Mouse (Mus musculus): ENCODE results near the gene Ctnna3. TPM values are rescaled to one million over a fixed set of nuclear protein-coding genes. Genes with fewer than 3 reads are reported as not detected.

Ctnna3 gene
- polyA plus RNA-seq, 1 experiment from 2014 or later, result 1.8 TPM

DNA sequence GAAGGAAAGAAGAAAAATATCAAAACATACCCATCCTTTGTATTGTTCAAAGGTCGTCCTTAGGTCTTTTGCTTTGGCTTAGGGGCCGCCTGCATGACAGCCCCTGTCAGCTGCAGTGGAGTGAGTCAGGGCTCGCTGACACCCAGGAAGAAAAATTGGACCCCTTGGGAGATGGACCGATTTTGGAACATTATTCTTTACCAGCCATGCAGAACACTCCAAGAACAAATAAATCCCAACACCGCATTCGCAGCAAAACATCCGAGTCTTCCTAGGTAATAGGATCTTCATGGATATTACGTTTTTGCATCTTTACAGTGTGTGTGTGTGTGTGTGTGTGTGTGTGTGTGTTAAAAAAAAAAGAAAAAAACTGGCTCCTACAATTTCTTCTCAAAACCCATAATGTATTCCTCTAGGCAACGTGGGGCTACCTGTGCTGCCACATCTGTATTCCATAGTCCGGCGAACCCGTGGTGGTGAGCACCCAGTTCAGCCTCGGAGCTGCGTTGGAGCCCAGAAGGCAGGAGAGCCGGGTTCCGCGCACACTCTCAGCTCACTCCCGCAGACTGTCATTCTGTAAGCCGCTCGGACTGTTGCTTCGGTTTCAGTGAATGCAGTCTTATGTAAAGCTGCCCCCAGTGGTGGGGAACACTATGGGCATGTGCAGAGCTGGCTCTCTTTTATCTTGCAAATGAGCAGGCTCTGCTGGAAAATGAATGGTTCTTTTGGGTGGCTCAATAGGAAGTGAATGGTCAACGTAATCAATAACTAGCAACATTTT is 660.0 kb downstream of the Ctnna3 start, which contains the start of gene Lrrtm3:
Gene Lrrtm3, minus strand, starts transcription at position 598 of the 781 bp plus-strand sequence.
- H3K4me2 ChIP-seq, result peak within 1 kb of the TSS; percentile 88
- WGBS, result under 1% methylated on average over 22 of the region's 22 CpGs
- peak within 1 kb of the TSS; percentile 71 for H3K9ac ChIP-seq
- H3K4me3 ChIP-seq, result peak within 1 kb of the TSS; percentile 57
- no peaks in the 10 kb centered on the region for H3K36me3 ChIP-seq
- H3K4me1 ChIP-seq (replicated peaks), result peaks cover 15% of the 10 kb centered on the region
- 0 out of 2 replicates have a peak, but pooled peaks cover 2% of the 10 kb centered on the region for H3K27me3 ChIP-seq
- no peaks in the 10 kb centered on the region for H3K9me3 ChIP-seq
- ATAC-seq (ENCODE audit: low FRiP score, low read depth), result peak; percentile 94
- peak within 1 kb of the TSS; percentile 82 for H3K27ac ChIP-seq (replicated peaks)

- Histone ChIP-seq H3K9ac (no peak overlapping the region), H3K4me3 (no peak overlapping the region), H3K9me3 (no peaks in the 10 kb centered on the region), H3K27ac (replicated peaks) (no peak overlapping the region), H3K4me2 (no peak overlapping the region), H3K27me3 (no peaks in the 10 kb centered on the region), H3K4me1 (replicated peaks) (no peaks in the 10 kb centered on the region), H3K36me3 (no peaks in the 10 kb centered on the region)
- no peak for ATAC-seq (ENCODE audit: low FRiP score, low read depth)
- 100% methylated on average over 1 of the region's 1 CpGs for WGBS
Observed at GRCm38 (mm10) chr10:64096532-64096931, 666.6 kb downstream of the Ctnna3 start.

- Histone ChIP-seq H3K4me2 (no peak overlapping the region), H3K9ac (no peak overlapping the region), H3K27ac (replicated peaks) (no peak overlapping the region), H3K9me3 (no peaks in the 10 kb centered on the region), H3K36me3 (no peaks in the 10 kb centered on the region), H3K4me1 (replicated peaks) (no peaks in the 10 kb centered on the region), H3K4me3 (no peak overlapping the region), H3K27me3 (no peaks in the 10 kb centered on the region)
- 96% methylated on average over 11 of the region's 11 CpGs for WGBS
- ATAC-seq (ENCODE audit: low FRiP score, low read depth), result no peak
Observed at GRCm38 (mm10) chr10:64115246-64115645, 685.3 kb downstream of the Ctnna3 start.

GRCm38 (mm10) chr10:64118833-64119232 is 688.9 kb downstream of the Ctnna3 start:
- ATAC-seq (ENCODE audit: low FRiP score, low read depth), result no peak
- WGBS, result 82% methylated on average over 3 of the region's 3 CpGs
- Histone ChIP-seq H3K4me1 (replicated peaks) (no peaks in the 10 kb centered on the region), H3K9me3 (no peaks in the 10 kb centered on the region), H3K4me2 (no peak overlapping the region), H3K4me3 (no peak overlapping the region), H3K27me3 (no peaks in the 10 kb centered on the region), H3K36me3 (no peaks in the 10 kb centered on the region), H3K9ac (no peak overlapping the region), H3K27ac (replicated peaks) (no peak overlapping the region)

- H3K4me2 ChIP-seq, result no peak overlapping the region
- 44% methylated on average over 15 of the region's 15 CpGs for WGBS
- H3K27me3 ChIP-seq, result no peaks in the 10 kb centered on the region
- ATAC-seq (ENCODE audit: low FRiP score, low read depth), result peak; percentile 85
- H3K4me1 ChIP-seq (replicated peaks), result peaks cover 3% of the 10 kb centered on the region; the same call in 1 of the 2 replicates
- no peaks in the 10 kb centered on the region for H3K9me3 ChIP-seq
- H3K36me3 ChIP-seq, result no peaks in the 10 kb centered on the region
- H3K27ac ChIP-seq (replicated peaks), result no peak overlapping the region
- H3K9ac ChIP-seq, result no peak overlapping the region
- no peak overlapping the region for H3K4me3 ChIP-seq
Observed at GRCm38 (mm10) chr10:64130397-64131150, 700.7 kb downstream of the Ctnna3 start.

GRCm38 (mm10) chr10:64133461-64133860 is 703.6 kb downstream of the Ctnna3 start:
- H3K9me3 ChIP-seq, result no peaks in the 10 kb centered on the region
- H3K9ac ChIP-seq, result no peak overlapping the region
- ATAC-seq (ENCODE audit: low FRiP score, low read depth), result no peak
- H3K4me2 ChIP-seq, result no peak overlapping the region
- no peak overlapping the region for H3K4me3 ChIP-seq
- H3K27me3 ChIP-seq, result no peaks in the 10 kb centered on the region
- H3K36me3 ChIP-seq, result no peaks in the 10 kb centered on the region
- no peak overlapping the region for H3K27ac ChIP-seq (replicated peaks)
- 77% methylated on average over 3 of the region's 3 CpGs for WGBS
- H3K4me1 ChIP-seq (replicated peaks), result peaks cover 5% of the 10 kb centered on the region; the same call in 1 of the 2 replicates

- 20% methylated on average over 7 of the region's 7 CpGs for WGBS
- no peak for ATAC-seq (ENCODE audit: low FRiP score, low read depth)
- Histone ChIP-seq H3K4me3 (no peak overlapping the region), H3K36me3 (no peaks in the 10 kb centered on the region), H3K4me2 (0 out of 2 replicates have a peak overlapping the region, but pooled peaks have one; percentile 15), H3K9me3 (no peaks in the 10 kb centered on the region), H3K27ac (replicated peaks) (no peak overlapping the region), H3K9ac (no peak overlapping the region), H3K4me1 (replicated peaks) (peaks cover 5% of the 10 kb centered on the region; the same call in 1 of the 2 replicates), H3K27me3 (no peaks in the 10 kb centered on the region)
Observed at GRCm38 (mm10) chr10:64135481-64135880, 705.6 kb downstream of the Ctnna3 start.

GRCm38 (mm10) chr10:64146511-64146910 is 716.6 kb downstream of the Ctnna3 start:
- H3K36me3 ChIP-seq, result no peaks in the 10 kb centered on the region
- H3K4me1 ChIP-seq (replicated peaks), result no peaks in the 10 kb centered on the region
- 76% methylated on average over 3 of the region's 3 CpGs for WGBS
- no peak overlapping the region for H3K27ac ChIP-seq (replicated peaks)
- H3K9ac ChIP-seq, result no peak overlapping the region
- H3K4me2 ChIP-seq, result no peak overlapping the region
- no peaks in the 10 kb centered on the region for H3K27me3 ChIP-seq
- H3K4me3 ChIP-seq, result no peak overlapping the region
- H3K9me3 ChIP-seq, result no peaks in the 10 kb centered on the region
- no peak for ATAC-seq (ENCODE audit: low FRiP score, low read depth)

- ATAC-seq (ENCODE audit: low FRiP score, low read depth), result no peak
- Histone ChIP-seq H3K4me1 (replicated peaks) (no peaks in the 10 kb centered on the region), H3K9ac (no peak overlapping the region), H3K4me2 (no peak overlapping the region), H3K9me3 (no peaks in the 10 kb centered on the region), H3K4me3 (no peak overlapping the region), H3K27me3 (no peaks in the 10 kb centered on the region), H3K36me3 (no peaks in the 10 kb centered on the region), H3K27ac (replicated peaks) (no peak overlapping the region)
- WGBS, result 91% methylated on average over 13 of the region's 13 CpGs
Observed at GRCm38 (mm10) chr10:64181696-64182095, 751.8 kb downstream of the Ctnna3 start.

GRCm38 (mm10) chr10:64182731-64183130 is 752.8 kb downstream of the Ctnna3 start:
- no peaks in the 10 kb centered on the region for H3K27me3 ChIP-seq
- H3K4me2 ChIP-seq, result no peak overlapping the region
- no peaks in the 10 kb centered on the region for H3K4me1 ChIP-seq (replicated peaks)
- no peaks in the 10 kb centered on the region for H3K9me3 ChIP-seq
- H3K36me3 ChIP-seq, result no peaks in the 10 kb centered on the region
- no peak overlapping the region for H3K4me3 ChIP-seq
- WGBS, result 91% methylated on average over 4 of the region's 4 CpGs
- no peak overlapping the region for H3K9ac ChIP-seq
- no peak for ATAC-seq (ENCODE audit: low FRiP score, low read depth)
- no peak overlapping the region for H3K27ac ChIP-seq (replicated peaks)

DNA sequence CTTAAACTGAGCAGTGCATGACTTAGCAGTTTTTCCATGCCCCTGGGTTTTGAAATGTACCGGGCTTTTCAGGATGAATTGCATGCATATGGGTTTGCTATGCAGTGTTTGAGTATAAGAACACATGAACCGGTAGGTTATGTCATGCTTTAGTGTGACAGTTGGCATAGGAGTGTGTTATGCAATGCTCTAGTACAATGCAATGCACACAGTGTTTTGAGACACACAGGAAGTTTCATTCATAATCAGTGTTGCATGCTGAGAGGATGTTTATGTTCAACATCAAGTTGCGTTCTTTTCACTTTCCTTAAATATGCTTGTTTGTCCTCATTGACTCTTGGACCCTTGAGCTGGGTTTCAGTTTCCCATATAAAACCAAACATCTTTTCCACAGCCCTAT is 758.1 kb downstream of the Ctnna3 start:
- no peaks in the 10 kb centered on the region for H3K27me3 ChIP-seq
- WGBS, result 87% methylated on average over 3 of the region's 3 CpGs
- no peaks in the 10 kb centered on the region for H3K9me3 ChIP-seq
- ATAC-seq (ENCODE audit: low FRiP score, low read depth), result no peak
- no peak overlapping the region for H3K4me2 ChIP-seq
- no peak overlapping the region for H3K4me3 ChIP-seq
- H3K9ac ChIP-seq, result no peak overlapping the region
- H3K36me3 ChIP-seq, result no peaks in the 10 kb centered on the region
- H3K27ac ChIP-seq (replicated peaks), result no peak overlapping the region
- no peaks in the 10 kb centered on the region for H3K4me1 ChIP-seq (replicated peaks)

DNA sequence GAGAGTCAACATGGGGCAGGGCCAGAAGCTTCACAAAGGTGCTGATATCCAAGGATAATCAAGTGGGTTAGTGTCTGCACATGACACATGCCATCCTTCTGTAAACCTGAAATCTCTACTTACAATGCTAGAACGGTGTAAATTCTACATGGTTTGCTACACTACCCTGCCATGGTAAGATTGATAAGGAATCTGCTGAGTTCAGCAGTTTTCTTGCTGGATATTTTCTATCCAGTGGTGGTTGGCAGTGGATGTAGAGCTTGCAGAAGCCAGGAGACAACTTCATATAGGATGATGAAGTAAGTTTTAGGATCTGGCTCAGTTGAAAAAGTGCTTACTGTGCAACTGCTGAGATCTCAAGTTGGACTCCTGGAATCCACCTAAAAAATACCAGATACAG is 767.7 kb downstream of the Ctnna3 start:
- Histone ChIP-seq H3K4me1 (replicated peaks) (no peaks in the 10 kb centered on the region), H3K27me3 (no peaks in the 10 kb centered on the region), H3K27ac (replicated peaks) (no peak overlapping the region), H3K9me3 (no peaks in the 10 kb centered on the region), H3K9ac (no peak overlapping the region), H3K4me2 (no peak overlapping the region), H3K4me3 (no peak overlapping the region), H3K36me3 (no peaks in the 10 kb centered on the region)
- no peak for ATAC-seq (ENCODE audit: low FRiP score, low read depth)
- WGBS, result 86% methylated on average over 1 of the region's 1 CpGs
